Mouse (Mus musculus): ENCODE measurements around the gene Rnf43. TPM values are rescaled to one million over a fixed set of nuclear protein-coding genes. Genes with fewer than 3 reads are reported as not detected.

The Rnf43 gene
- total RNA-seq, 2 experiments from 2014 or later, result 0.83 to 2.1 TPM

DNA sequence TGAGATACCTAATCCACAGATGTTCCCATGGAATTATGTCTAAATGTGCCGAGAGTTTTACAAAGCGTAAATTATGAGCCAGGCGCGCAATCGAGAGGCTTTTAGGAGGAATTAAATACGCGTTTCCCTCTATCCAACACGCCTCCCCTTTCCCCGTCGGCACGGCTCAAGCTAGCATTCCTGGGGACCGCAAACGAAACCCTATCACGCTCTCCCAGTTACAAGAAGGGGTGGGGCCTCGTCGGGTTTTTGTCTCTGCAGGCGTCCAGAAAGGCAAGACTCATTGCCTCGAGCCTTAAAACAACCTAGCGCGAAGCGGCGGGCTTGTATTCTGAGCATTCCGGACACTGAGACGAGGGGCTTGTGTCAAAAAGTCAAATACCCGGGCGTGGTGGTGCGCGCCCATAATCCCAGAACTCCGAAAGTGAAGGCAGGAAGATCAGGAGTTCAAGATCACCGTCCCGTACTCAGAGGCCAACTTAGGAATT, 74.2 kb downstream of the Rnf43 start:
- peak; percentile 78 for ATAC-seq (replicated peaks; ENCODE audit: low FRiP score, poor library complexity, severe bottlenecking)

DNA sequence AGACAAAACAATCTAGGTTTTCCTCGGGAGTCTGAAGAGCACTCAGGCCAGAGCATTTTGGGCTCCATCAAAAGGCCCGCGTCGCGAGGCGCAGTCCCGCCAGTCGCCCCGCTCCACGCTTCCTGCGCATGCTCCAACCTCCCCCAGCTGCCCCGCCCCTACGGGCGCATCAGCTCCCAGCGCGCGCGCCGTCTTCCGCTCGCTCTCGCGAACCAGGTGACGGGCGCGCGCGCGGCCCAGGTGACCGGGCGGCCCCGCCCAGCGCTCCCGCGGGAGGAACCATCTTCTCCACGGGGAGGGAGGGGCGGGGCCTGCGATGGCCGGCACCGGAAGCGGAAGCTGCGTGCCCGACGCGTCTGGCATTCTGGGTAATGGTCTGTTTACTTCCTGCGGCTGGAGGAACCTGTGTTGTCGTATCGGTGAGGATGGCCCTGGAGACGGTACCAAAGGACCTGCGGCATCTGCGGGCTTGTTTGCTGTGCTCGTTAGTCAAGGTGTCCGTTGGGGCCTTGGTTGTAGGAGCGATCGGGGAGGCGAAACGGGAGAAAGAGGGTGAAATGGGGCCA, 74.7 kb downstream of the Rnf43 start, which contains the start of gene Supt4a:
TSS of gene Supt4a (plus strand) at position 378 of the 566 bp plus-strand sequence.
- ATAC-seq (replicated peaks; ENCODE audit: low FRiP score, poor library complexity, severe bottlenecking), result peak; percentile 81

DNA sequence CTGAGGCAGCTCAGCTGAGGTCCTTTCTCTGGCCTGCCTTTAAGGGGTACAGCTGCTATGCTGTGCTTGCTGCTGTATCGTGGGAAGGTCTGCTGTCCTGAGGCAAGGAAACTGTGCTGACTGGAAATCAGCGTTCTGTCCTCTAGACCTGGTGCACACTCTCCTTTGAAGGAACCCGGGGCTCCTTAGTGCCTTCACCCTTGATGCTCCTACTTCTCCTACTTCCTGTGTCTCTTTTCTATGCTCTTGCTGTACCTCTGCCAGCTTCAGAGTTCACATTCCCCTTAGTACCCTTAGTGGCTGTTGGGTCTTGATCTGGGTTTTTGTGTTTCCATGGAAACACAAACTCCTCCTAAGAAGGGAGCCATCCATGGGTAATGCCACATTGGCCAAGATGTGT, 81.2 kb downstream of the Rnf43 start:
- no peak for ATAC-seq (replicated peaks; ENCODE audit: low FRiP score, poor library complexity, severe bottlenecking)

DNA sequence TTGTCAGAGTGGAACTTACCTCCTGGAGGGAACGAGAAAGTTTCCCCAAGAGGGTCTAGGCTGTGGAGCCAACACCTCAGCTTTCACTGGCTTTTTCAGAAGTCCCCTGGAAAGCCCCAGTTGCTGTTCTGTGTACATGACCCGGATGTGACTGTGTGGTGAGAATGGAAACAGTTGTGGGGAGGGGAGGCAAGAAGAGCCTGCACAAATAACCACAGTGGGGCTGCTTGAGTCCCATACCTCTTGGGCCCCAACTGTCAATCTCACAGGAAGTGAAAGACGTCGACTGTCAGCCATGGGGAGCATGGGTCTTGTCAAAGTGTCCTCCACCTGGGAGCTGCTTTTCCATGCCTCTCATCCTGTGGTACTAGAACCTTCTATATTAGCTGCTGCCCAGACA, 82.4 kb downstream of the Rnf43 start:
- no peak for ATAC-seq (replicated peaks; ENCODE audit: low FRiP score, poor library complexity, severe bottlenecking)

DNA sequence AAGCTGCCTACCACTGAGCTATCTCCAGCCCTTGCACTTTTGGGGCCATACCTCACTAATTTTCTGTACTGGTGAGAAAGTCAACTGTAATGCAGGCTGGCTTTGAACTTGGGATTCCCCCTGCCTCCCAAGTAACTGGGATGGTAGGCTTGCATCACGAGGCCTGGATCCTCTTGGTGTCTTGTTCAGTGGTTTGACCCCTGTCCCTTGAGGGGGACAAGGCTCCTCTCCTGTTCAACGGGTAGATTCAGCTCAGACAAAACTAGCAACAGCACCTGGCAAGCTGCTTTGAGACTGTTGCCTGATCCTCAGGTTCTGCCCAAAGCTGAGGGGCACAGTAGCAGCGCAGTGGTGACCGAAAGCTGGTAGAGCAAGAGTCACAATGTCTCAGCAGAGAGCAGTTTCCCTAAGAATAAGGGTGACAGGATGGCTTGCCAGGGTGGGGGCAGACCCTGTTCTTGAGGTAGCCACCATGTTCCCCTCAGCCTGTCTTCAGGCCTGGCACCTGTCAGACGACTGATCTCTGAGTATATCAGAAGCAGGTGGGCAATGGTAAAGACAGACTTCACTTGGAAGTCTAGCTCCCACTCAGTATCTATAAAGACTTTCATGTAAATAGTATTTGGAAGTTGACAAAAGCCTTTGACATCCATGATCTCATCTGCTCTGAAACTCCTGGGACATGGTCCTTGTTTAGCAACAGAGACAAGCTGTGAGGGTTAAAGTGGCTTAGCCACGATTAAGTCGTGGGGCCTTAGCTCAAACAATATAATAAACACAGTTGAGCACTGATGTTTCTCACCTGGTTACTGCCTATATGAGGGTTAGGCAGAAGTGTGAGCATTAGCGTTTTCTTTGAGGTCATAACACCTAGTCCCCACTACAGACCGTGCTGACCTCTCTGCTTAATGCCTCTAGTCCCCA, 83.4 kb downstream of the Rnf43 start:
- ATAC-seq (replicated peaks; ENCODE audit: low FRiP score, poor library complexity, severe bottlenecking), result no peak

DNA sequence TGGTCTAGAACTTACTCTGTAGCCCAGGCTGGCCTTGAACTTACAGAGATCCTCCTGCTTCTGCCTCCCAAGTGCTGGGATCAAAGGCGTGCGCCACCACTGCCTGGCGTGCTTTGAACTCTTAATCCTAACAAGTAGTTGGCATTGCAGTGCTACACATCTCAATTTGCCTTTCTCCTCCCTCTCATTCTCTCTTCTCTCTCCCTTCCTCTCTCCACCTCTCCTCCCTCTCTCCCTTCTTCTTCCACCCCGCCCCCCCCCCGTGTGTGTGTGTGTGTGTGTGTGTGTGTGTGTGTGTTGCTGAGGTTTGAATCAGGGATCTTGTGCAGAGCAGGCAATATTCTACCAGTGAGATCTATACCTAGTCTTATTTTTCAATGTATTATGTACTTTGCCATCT, 84.8 kb downstream of the Rnf43 start:
- ATAC-seq (replicated peaks; ENCODE audit: low FRiP score, poor library complexity, severe bottlenecking), result no peak

DNA sequence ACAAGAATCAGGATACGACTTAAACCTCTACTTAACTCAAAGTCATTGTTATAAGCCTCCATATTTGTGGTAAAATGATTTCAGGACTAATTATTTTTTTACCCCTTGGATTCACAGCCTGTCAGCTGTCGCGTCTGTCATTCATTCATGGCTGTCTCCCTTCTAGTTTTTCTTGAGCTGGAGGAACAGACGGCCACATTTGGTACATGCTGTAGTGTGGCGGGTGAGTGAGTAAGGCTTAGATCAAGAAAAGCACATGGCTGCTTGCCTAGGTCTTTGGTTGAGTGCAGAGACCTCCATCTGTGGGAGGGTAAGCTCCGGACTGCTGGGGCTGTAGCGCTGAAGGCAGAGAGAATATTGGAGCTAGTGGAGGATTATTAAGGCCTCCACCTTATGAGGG, 85.2 kb downstream of the Rnf43 start:
- ATAC-seq (replicated peaks; ENCODE audit: low FRiP score, poor library complexity, severe bottlenecking), result no peak

DNA sequence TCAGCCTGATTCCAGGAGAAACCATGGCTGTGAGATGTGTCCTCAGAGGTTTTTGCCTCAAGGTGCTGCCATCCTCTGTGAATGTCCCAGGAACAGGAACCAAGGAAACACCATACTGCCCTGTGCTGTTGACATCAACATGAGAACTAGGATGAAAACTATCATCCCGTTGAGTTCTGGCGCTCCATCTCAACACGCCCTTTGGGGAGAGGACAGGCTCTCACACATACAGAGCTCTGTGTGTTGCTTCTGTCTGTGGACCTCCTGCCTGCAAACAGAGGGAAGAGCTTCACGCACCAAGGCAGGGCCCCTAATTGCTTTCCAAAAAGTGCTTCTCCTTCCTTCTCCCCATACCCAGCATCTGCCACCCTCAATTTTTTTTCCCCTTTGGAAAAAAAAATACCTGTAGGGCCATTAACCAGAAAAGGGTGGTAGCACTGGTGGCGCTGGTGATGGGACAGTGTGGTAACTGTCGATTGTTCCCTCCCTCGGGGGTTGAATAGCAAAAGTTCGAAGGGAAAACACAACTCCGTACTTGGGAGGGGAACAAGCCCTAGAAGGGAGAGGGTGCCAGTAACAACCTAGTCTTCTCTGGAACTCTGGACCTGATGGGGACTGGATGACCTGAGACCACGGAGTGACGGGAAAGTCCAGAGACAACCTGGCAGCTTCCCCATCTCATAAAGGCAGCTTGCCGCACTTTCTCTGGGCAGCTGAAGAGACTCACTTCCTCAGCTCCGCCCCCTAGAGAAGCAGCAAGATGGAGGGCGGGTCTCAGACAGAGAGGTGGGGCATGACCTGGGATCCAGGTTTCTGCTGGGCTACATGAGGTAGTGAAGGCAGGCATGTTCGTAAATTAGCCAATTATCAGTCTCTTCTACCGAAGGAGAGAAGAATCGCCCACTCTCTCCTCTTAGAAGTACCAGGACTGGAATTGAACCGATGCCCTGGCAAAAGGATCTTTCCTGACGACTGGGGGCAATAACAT, 85.9 kb downstream of the Rnf43 start:
- peak; percentile 70 for ATAC-seq (replicated peaks; ENCODE audit: low FRiP score, poor library complexity, severe bottlenecking)

DNA sequence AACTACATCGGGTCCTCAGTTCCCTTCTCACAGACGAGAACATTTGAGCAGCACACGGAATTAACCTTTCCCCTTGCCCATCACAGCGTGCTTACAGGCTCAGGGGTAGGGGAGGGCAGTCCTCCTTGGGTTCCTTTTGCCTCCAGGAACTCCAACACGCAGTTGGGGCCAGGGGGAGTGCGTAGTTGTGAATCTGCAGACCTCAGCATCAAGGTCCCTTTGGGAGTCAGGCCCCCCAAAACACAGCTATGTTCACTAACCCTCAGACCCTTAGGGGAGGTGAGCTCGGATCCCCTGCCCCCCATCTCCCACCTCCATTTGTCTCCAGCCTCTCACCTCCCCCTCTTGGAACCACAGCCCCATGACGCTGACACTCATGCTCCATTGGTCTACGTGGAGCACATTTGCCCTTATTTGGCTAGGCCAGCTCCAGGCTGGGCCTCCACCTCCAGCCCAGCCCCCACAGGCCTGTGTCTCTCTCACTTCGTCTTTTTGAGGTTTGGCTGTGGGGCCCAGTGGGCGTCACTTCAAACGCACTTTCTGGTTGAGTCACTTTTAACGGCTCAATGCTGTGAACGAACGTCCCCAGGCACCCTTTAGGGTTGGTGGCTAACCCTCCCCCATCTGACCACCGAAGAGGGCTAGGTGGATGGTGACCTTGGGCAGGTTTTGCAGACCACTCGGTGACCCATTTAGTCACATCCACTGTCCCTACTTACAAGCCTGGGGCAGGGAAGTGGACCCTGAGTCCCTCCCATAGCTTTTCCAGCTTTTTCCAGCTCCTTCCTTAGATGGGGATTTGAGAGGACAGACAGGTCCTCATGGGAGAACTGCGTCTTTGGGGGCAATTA, 86.9 kb downstream of the Rnf43 start:
- peak; percentile 60 for ATAC-seq (replicated peaks; ENCODE audit: low FRiP score, poor library complexity, severe bottlenecking)

DNA sequence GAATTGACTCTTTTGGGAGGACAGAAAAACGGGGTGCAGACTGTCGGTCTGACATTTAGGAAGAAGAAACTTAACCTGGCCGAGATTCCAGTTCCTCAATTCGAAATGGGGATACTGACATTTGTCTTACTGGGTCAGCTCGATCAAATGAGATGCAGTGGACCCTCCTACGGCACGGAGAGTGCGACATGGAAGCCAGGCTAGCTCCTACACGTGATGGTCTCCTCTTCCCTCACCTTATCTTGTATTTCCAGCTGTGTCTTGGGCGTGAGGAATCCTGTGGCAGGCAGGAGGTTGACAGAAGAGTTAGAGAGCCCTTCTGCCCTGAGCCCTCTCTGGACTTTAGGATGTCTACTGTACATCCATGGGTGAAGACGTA, 87.5 kb downstream of the Rnf43 start:
- peak; percentile 71 for ATAC-seq (replicated peaks; ENCODE audit: low FRiP score, poor library complexity, severe bottlenecking)

DNA sequence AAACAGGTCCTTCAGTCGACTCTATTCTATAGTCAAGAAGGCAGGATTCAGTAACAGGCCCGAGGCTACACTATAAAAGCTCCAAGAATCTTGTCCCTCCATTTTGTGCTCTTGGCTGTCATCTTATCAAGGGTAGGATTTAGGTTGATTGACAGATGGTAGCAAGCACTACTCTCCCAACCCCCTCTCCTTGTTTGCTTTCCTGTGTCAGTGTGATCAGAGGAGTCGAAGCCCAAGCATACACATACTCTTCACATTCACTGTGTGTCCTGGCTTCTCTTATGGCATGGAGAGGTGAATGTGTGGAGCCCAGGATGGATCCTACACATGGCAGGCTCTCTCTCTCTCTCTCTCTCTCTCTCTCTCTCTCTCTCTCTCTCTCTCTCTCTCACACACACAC, 88.0 kb downstream of the Rnf43 start:
- peak; percentile 4 for ATAC-seq (replicated peaks; ENCODE audit: low FRiP score, poor library complexity, severe bottlenecking)

DNA sequence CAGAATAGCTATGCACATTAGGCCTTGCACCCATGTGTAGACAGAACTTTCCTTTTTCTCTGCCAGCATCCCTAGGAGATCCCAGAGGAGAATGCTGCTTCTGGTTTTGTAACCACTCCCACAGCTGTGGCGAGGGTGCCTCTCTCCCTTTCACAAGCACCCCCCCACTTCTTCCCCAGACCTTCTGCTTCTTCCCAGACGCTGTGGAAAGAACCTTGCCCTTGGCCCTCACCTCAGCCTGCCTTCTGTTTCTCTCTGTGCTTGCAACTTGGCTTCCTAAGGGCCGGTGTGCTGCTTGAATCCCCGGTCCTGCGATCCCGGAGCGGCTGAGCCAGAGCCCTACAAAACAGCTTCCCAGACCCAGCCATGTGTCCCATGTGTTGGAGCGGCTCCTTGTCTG, 88.5 kb downstream of the Rnf43 start:
- ATAC-seq (replicated peaks; ENCODE audit: low FRiP score, poor library complexity, severe bottlenecking), result no peak

DNA sequence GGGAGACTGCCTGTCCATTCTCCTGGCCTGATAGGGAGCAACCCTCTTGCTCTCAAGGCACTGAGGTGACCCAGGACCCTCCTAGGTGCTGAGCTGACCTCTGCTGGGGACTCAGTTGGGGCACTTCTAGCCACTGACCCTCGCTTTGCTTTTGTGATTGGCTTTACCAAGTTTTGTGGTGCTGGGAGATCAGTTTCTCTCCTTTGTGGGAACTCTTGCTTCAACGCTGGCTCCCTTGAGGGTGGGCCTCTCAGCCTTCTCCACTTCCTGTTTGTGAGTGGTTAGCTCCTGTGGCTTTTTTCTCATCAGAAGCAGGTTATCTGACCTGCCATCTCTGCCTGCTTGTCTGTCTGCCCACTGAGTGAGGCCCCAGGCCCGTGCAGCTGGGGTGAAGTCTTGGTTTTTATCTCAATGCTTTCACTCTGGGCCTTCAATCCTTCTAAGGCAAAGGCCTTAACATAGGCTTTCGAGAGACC, 89.0 kb downstream of the Rnf43 start:
- ATAC-seq (replicated peaks; ENCODE audit: low FRiP score, poor library complexity, severe bottlenecking), result no peak

DNA sequence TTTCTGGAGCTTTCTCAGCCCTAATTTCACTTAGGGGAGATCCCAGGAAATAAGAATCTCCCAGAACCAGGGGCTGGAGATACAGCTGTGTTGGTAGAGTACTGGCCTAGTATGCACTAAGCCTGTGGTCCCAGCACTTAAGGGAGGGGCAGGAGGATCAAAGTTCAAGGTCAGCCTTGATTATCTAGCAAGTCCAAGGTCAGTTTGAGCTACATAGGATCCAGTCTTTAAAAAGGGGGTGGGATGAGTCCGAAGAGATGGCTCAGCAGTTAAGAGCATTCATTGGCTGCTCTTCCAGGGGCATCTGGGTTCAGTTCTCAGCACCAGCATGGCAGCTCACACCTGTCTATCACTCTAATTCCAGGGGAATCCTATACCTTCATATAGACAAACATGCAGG, 89.8 kb downstream of the Rnf43 start:
- ATAC-seq (replicated peaks; ENCODE audit: low FRiP score, poor library complexity, severe bottlenecking), result no peak

DNA sequence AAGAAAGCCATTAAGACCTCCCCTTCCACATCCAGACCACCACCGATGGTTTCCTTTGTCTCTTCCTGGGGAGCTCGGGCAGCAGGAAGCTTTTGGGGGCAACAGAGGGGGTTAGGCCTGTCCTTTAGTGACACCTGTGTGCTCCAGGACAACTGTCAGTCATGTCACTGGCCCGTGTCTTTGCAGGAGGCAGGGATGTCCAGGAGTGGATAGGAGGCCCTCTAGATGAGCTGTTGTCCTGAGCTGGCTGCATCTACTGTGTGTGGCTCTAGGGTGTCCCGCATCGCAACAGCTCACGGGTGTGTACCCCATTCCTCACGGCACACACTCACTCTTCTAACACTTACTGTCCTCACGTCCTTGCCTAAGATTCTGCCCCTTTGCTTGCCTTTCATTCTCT, 90.7 kb downstream of the Rnf43 start:
- ATAC-seq (replicated peaks; ENCODE audit: low FRiP score, poor library complexity, severe bottlenecking), result no peak

DNA sequence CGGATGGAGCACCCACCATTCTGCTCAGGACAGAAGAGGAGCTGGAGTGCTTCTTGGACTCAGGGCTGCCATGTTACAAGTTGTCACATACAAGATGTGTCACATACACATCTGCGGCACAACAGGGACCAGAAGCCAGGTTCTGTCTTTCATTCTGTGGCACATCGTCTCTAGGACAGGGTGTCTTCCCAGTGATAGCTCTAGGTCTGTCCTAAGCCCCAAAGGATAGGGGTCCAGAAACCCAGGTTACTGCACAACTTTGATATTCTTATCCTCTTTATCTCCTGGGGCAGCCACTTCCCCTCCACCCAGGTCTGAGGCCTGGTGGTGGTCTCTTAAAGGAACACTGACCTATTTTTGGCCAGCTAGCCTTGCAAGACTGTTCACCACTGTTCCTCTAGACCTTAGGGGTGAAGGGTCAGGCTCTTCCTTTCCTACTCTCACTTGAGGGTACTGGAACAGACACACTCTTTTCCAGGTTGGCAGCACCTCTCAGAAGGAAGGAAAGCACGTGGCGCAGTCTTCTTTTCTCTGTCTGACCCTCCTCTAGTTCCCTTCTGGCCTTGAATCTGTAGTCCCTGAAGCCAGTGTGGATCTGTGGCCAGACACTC, 91.5 kb downstream of the Rnf43 start:
- no peak for ATAC-seq (replicated peaks; ENCODE audit: low FRiP score, poor library complexity, severe bottlenecking)

DNA sequence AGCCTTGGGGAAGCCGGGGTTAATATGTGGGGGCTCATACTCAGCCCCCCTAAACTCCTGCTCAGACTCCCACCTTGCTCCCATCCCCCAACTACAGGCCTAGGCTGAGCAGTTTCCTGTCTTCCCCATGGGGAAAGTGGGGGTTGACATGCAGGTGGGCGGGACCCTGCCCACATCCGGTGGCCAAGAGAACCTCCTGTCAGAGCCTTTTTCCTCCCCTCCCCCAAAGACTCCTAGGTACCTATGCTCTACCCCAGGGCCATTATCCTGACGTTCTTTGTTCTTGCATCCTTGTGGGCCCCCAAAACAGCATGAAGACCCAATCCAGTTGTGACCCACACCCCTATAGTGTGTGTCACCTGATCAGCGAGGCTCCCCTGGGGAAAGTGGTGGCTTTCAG, 92.1 kb downstream of the Rnf43 start:
- ATAC-seq (replicated peaks; ENCODE audit: low FRiP score, poor library complexity, severe bottlenecking), result no peak

DNA sequence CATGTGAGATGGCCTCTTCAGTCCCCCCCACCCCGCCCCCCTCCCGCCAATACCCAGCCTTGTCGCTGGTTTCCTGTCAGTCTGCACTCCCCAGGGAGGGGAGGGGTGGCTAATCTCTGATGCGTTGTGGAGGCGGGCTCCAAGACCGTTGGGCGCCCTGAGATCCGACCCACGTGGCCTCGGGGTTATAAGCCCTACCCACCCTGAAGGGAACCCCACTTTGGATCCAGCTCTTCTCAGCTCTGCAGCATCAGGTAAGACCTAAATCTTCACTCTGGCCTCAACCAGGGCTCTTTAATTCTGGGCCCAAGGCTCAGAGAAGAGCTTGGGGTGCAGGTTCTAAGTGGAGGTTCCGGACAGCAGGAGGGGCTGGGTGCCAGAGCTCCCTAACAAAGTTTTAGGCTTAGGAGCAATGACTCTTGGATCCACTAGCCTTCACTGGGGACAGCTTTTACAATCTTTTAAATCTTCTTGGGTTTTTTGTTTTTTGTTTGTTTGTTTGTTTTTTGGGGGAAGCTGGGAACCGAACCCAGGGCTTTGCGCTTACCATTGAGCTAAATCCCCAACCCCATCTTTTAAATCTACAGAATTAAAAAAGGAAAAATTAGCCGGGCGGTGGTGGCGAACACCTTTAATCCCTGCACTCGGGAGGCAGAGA, 93.0 kb downstream of the Rnf43 start:
- peak; percentile 74 for ATAC-seq (replicated peaks; ENCODE audit: low FRiP score, poor library complexity, severe bottlenecking)

Measured in erythroid progenitor cell, adult 5-6 weeks (primary cell).